32 mouse cellular contexts compared by ENCODE assay signal in genomic region chr6:29269006-29269668, GRCm38 (mm10). TPM values are rescaled to one million over a fixed set of nuclear protein-coding genes. Genes with fewer than 3 reads are reported as not detected.
DNase-seq lines count a peak whose midpoint lies in the region; ATAC-seq and TF ChIP-seq lines count a peak whose summit lies in the region.
"Had no signal": no experiment of that assay in that cellular context is flagged by ENCODE, and none has a peak within 500 bp of the region (broad histone marks: within the 10 kb centered on the region; RNA-seq: fewer than 3 reads in every experiment).

No protein-coding gene starts in this region.

- ATAC-seq in liver, postnatal 0 days = no peak
- ATAC-seq in megakaryocyte progenitor cell, adult 5-6 weeks (replicated peaks; ENCODE audit: poor library complexity) = no peak
- ATAC-seq: forebrain, embryonic 15.5 days; hindbrain, embryonic 16.5 days had no signal

- no peak overlapping the region for H3K4me3 ChIP-seq in liver, postnatal 0 days (ENCODE audit: low read depth, low read length)
- H3K4me3 ChIP-seq in MEL (ENCODE audit: control insufficient read depth in 1 of 2, insufficient read depth in 1 of 2, low read depth in 2 of 2, low read length in 2 of 2) = no peak overlapping the region
- H3K4me3 ChIP-seq: embryonic facial prominence, embryonic 10.5 days; embryonic facial prominence, embryonic 13.5 days; erythroblast, embryonic 14.5 days; forebrain, embryonic 12.5 days; forebrain, embryonic 15.5 days; heart, embryonic 12.5 days; heart, embryonic 15.5 days; hindbrain, embryonic 10.5 days; hindbrain, embryonic 13.5 days had no signal

- peaks cover 2% of the 10 kb centered on the region for H3K79me2 ChIP-seq in MEL (ENCODE audit: control insufficient read depth, insufficient read depth, low read length, poor library complexity)

- peak overlapping the region; percentile 95 for H3K27ac ChIP-seq in liver, postnatal 0 days (ENCODE audit: low read depth)
- no peak overlapping the region for H3K27ac ChIP-seq in MEL (ENCODE audit: control insufficient read depth, low read depth, low read length)
- H3K27ac ChIP-seq: embryonic facial prominence, embryonic 10.5 days; embryonic facial prominence, embryonic 13.5 days; forebrain, embryonic 12.5 days; forebrain, embryonic 15.5 days; heart, embryonic 15.5 days; hindbrain, embryonic 10.5 days; hindbrain, embryonic 13.5 days had no signal

- H3K4me2 ChIP-seq in liver, postnatal 0 days (ENCODE audit: low read depth, low read length) = no peak overlapping the region
- H3K4me2 ChIP-seq: embryonic facial prominence, embryonic 13.5 days; forebrain, embryonic 12.5 days; forebrain, embryonic 15.5 days; heart, embryonic 12.5 days; heart, embryonic 15.5 days; hindbrain, embryonic 13.5 days had no signal

- no peak for TF ChIP-seq POLR2A in MEL (IDR thresholded peaks at IDR 0.05; ENCODE audit: control insufficient read depth in 1 of 2, insufficient read depth in 1 of 2, low read depth in 1 of 2, low read length in 2 of 2, poor library complexity in 1 of 2)

- no peak overlapping the region for H3K9ac ChIP-seq in liver, postnatal 0 days (replicated peaks)
- no peak overlapping the region for H3K9ac ChIP-seq in MEL (ENCODE audit: control insufficient read depth, low read depth, low read length, poor library complexity, severe bottlenecking)
- H3K9ac ChIP-seq: embryonic facial prominence, embryonic 13.5 days; forebrain, embryonic 12.5 days; forebrain, embryonic 15.5 days; heart, embryonic 12.5 days; heart, embryonic 15.5 days; hindbrain, embryonic 13.5 days had no signal

- TF ChIP-seq EP300 in liver, postnatal 0 days (IDR thresholded peaks at IDR 0.05; ENCODE audit: low read depth) = no peak
- no peak for TF ChIP-seq EP300 in MEL (IDR thresholded peaks at IDR 0.05; ENCODE audit: low read depth in 1 of 2, low read length in 2 of 2)

- WGBS in liver, postnatal 0 days (ENCODE audit: insufficient replicate concordance) = 56% methylated on average over 6 of the region's 6 CpGs

- no peak for TF ChIP-seq RAD21 in MEL (IDR thresholded peaks at IDR 0.05; ENCODE audit: low read depth, low read length)

- no peak for DNase-seq in liver, postnatal 0 days
- DNase-seq in liver (no peak), MEL (ENCODE audit: low read depth, low spot score) (no peak)
- DNase-seq in lung, postnatal 10 days = peak; percentile 47
- DNase-seq in right cerebral cortex, postnatal 25 days = no peak
- DNase-seq: adrenal gland, adult 2 months; adrenal gland, postnatal 14 days; B cell, adult 2 months; cerebellum, adult 11-12 months; cerebellum, adult 8-10 months; cerebellum, postnatal 10 days; cerebellum, postnatal 36 days; embryo, embryonic 11 days; gastrocnemius, postnatal 25 days; heart, adult 18-20 months; heart, postnatal 10 days; heart, postnatal 36 days had no signal

- peaks cover 15% of the 10 kb centered on the region for H3K4me1 ChIP-seq in liver, postnatal 0 days (ENCODE audit: insufficient read depth)
- peaks cover 0 to 7% of the 10 kb centered on the region in 2 experiments; a peak in 1 of 4 replicates for H3K4me1 ChIP-seq in MEL (ENCODE audit: control insufficient read depth in 1 of 2, insufficient read depth in 2 of 2, low read length in 2 of 2)

- H3K36me3 ChIP-seq in liver, postnatal 0 days (replicated peaks; ENCODE audit: insufficient read depth, low read length) = 0 out of 2 replicates have a peak, but pooled peaks cover under 1% of the 10 kb centered on the region
- peaks cover 0 to 7% of the 10 kb centered on the region in 2 experiments; a peak in 2 of 4 replicates for H3K36me3 ChIP-seq in MEL (ENCODE audit: control insufficient read depth in 1 of 2, insufficient read depth in 2 of 2, low read length in 2 of 2)
- H3K36me3 ChIP-seq: embryonic facial prominence, embryonic 10.5 days; embryonic facial prominence, embryonic 13.5 days; forebrain, embryonic 12.5 days; forebrain, embryonic 15.5 days; heart, embryonic 12.5 days; heart, embryonic 15.5 days; hindbrain, embryonic 10.5 days; hindbrain, embryonic 13.5 days had no signal

- no peak for TF ChIP-seq CTCF in liver, postnatal 0 days (IDR thresholded peaks at IDR 0.05; ENCODE audit: low read depth)
- TF ChIP-seq CTCF in MEL (IDR thresholded peaks at IDR 0.05 in 2 of 3, conservative IDR thresholded peaks at IDR 0.05 in 1 of 3; ENCODE audit: control insufficient read depth in 1 of 3, insufficient read depth in 1 of 3, low read depth in 2 of 3, low read length in 3 of 3, poor library complexity in 1 of 3, severe bottlenecking in 1 of 3) = no peak

- no peaks in the 10 kb centered on the region for H3K9me3 ChIP-seq in liver, postnatal 0 days (ENCODE audit: low read length)
- no peaks in the 10 kb centered on the region for H3K9me3 ChIP-seq in MEL (replicated peaks; ENCODE audit: insufficient read depth, low read length)
- H3K9me3 ChIP-seq: embryonic facial prominence, embryonic 10.5 days; embryonic facial prominence, embryonic 13.5 days; forebrain, embryonic 12.5 days; forebrain, embryonic 15.5 days; G1E; heart, embryonic 12.5 days; heart, embryonic 15.5 days; hindbrain, embryonic 10.5 days; hindbrain, embryonic 13.5 days had no signal

- H3K27me3 ChIP-seq in liver, postnatal 0 days (ENCODE audit: insufficient read depth, low read length) = no peaks in the 10 kb centered on the region
- H3K27me3 ChIP-seq in MEL (ENCODE audit: control insufficient read depth in 1 of 2, insufficient read depth in 2 of 2, low read length in 2 of 2) = peaks cover 22 to 31% of the 10 kb centered on the region in 2 experiments
- H3K27me3 ChIP-seq: forebrain, embryonic 15.5 days; heart, embryonic 12.5 days; heart, embryonic 15.5 days; hindbrain, embryonic 13.5 days had no signal

TF ChIP-seq in MEL, 35 proteins besides CTCF, POLR2A, EP300 and RAD21:
- TF ChIP-seq MAFK (IDR thresholded peaks at IDR 0.05; ENCODE audit: borderline replicate concordance, low read depth, low read length) (no peak), GABPA (IDR thresholded peaks at IDR 0.05; ENCODE audit: low read depth, low read length) (no peak), HCFC1 (IDR thresholded peaks at IDR 0.05; ENCODE audit: low read depth, low read length) (no peak), ZNF384 (IDR thresholded peaks at IDR 0.05; ENCODE audit: low read depth, low read length) (0 out of 2 replicates have a peak, but pooled peaks have one; percentile 31)

RNA-seq across cellular contexts. Expression of gene Hilpda, which starts 3.2 kb away (rescaled TPM):
- polyA plus RNA-seq in liver, postnatal 0 days (2015; fragmentation: Nextera tagmentation; extraction: Ambion mirVana) = 24.1 and 29.0 TPM in 2 replicates
- total RNA-seq in MEL (2012; rRNA removed) = 15.6 and 18.1 TPM in 2 replicates
- polyA plus RNA-seq in MEL (2012; ENCODE audit: insufficient read depth in 1 of 2, insufficient read length in 2 of 2, low read depth in 1 of 2, low replicate concordance in 2 of 2, missing spikeins in 1 of 2) = 10 to 100 TPM in 1 of 2 experiments, not detected in 1; 17.0 TPM
- 14.3 and 17.8 TPM in 2 replicates for total RNA-seq in megakaryocyte progenitor cell, adult 5-6 weeks (2015)
- total RNA-seq in megakaryocyte progenitor cell, adult 5-6 weeks (2017) = 7.1 and 10.9 TPM in 2 replicates

RNA-seq across cellular contexts. Expression of gene Fam71f2, which starts 10.3 kb away (rescaled TPM):
- polyA plus RNA-seq in liver, postnatal 0 days (2015; fragmentation: Nextera tagmentation; extraction: Ambion mirVana) = 0.11 and 0.28 TPM in 2 replicates
- 0.23 TPM in 1 of 2 replicates, not detected in the other for total RNA-seq in MEL (2012; rRNA removed)
- under 1 TPM in 1 of 2 experiments, not detected in 1; 0.84 TPM for polyA plus RNA-seq in MEL (2012; ENCODE audit: insufficient read depth in 1 of 2, insufficient read length in 2 of 2, low read depth in 1 of 2, low replicate concordance in 2 of 2, missing spikeins in 1 of 2)
- total RNA-seq in megakaryocyte progenitor cell, adult 5-6 weeks (2015) = 1.1 TPM in 1 of 2 replicates, not detected in the other
- 0.68 TPM in 1 of 2 replicates, not detected in the other for total RNA-seq in megakaryocyte progenitor cell, adult 5-6 weeks (2017)
- total RNA-seq: adrenal gland, postnatal 14 days; gastrocnemius, adult 8-10 months; gastrocnemius, postnatal 25 days; heart, adult 18-20 months; heart, postnatal 10 days had no signal
- polyA plus RNA-seq: erythroblast, embryonic 14.5 days; G1E had no signal

RNA-seq across cellular contexts. Expression of gene Fam71f1, which starts 49.8 kb away (rescaled TPM):
- not detected in 2 replicates for polyA plus RNA-seq in liver, postnatal 0 days (2015; fragmentation: Nextera tagmentation; extraction: Ambion mirVana)
- not detected in 2 replicates for total RNA-seq in MEL (2012; rRNA removed)
- under 1 TPM in 1 of 2 experiments, not detected in 1; 0.13 TPM for polyA plus RNA-seq in MEL (2012; ENCODE audit: insufficient read depth in 1 of 2, insufficient read length in 2 of 2, low read depth in 1 of 2, low replicate concordance in 2 of 2, missing spikeins in 1 of 2)
- not detected in 2 replicates for total RNA-seq in megakaryocyte progenitor cell, adult 5-6 weeks (2015)
- total RNA-seq in megakaryocyte progenitor cell, adult 5-6 weeks (2017) = not detected in 2 replicates
- total RNA-seq: adrenal gland, adult 2 months; adrenal gland, postnatal 14 days; CH12.LX; gastrocnemius, adult 8-10 months; gastrocnemius, postnatal 25 days; heart, adult 18-20 months; heart, postnatal 10 days; heart, postnatal 36 days had no signal
- polyA plus RNA-seq: adrenal gland, adult 2 months; cortical plate, adult 2 months; embryonic facial prominence, embryonic 10.5 days; embryonic facial prominence, embryonic 13.5 days; erythroblast, embryonic 14.5 days; forebrain, embryonic 12.5 days; forebrain, embryonic 15.5 days; G1E; hindbrain, embryonic 13.5 days; hindbrain, embryonic 16.5 days had no signal

RNA-seq across cellular contexts. Expression of gene Impdh1, which starts 53.0 kb away (rescaled TPM):
- polyA plus RNA-seq in liver, postnatal 0 days (2015; fragmentation: Nextera tagmentation; extraction: Ambion mirVana) = 7.3 and 7.7 TPM in 2 replicates
- 15.3 and 17.2 TPM in 2 replicates for total RNA-seq in MEL (2012; rRNA removed)
- polyA plus RNA-seq in MEL (2012; ENCODE audit: insufficient read depth in 1 of 2, insufficient read length in 2 of 2, low read depth in 1 of 2, low replicate concordance in 2 of 2, missing spikeins in 1 of 2) = 10 to 100 TPM in 1 of 2 experiments, not detected in 1; 55.1 TPM
- 56.0 and 76.2 TPM in 2 replicates for total RNA-seq in megakaryocyte progenitor cell, adult 5-6 weeks (2015)
- 94.2 and 106 TPM in 2 replicates for total RNA-seq in megakaryocyte progenitor cell, adult 5-6 weeks (2017)
